Mouse (Mus musculus): ENCODE measurements around the gene Olfr1418. TPM values are rescaled to one million over a fixed set of nuclear protein-coding genes. Genes with fewer than 3 reads are reported as not detected.

Gene Olfr1418
- polyA plus RNA-seq, 2 experiments, result not detected

DNA sequence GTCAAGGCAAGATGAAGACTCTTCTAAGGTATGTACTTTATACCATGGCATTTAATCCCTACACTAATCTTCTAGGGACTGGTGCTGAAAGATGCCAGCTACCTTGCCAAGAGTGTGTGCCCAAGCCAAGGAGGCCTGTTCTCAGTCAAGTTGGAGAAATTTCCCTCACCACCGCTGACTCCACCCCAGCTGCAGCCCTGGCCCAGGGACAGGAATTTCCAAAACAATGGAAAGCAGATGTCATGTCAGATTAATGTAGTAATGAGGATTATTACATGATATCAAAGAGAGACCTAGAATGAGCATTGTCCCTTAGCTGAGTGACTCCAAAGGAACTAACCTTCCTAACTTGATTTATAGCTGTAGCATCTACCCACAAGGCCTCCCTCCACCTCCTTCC lies 50.0 kb downstream of the Olfr1418 start:
- 0 out of 2 replicates have a peak, but pooled peaks cover 5% of the 10 kb centered on the region for H3K27me3 ChIP-seq (ENCODE audit: control insufficient read depth, insufficient read depth, low read length)
- H3K27ac ChIP-seq (replicated peaks; ENCODE audit: low read depth, low read length), result no peak overlapping the region
- no peaks in the 10 kb centered on the region for H3K36me3 ChIP-seq (ENCODE audit: control insufficient read depth, insufficient read depth, low read length)
- TF ChIP-seq POLR2A (IDR thresholded peaks at IDR 0.05; ENCODE audit: borderline replicate concordance, extremely low read depth, insufficient read depth, insufficient read length), result no peak
- H3K9ac ChIP-seq (ENCODE audit: low read depth, low read length, severe bottlenecking), result no peak overlapping the region
- H3K9me3 ChIP-seq (ENCODE audit: control insufficient read depth, low read length), result no peaks in the 10 kb centered on the region
- no peak overlapping the region for H3K4me2 ChIP-seq (replicated peaks; ENCODE audit: low read depth, low read length, severe bottlenecking)
- WGBS, result 64% methylated on average over 1 of the region's 1 CpGs
- no peak overlapping the region for H3K4me3 ChIP-seq (replicated peaks; ENCODE audit: low read length)
- DNase-seq (ENCODE audit: low spot score), result no peak
- ATAC-seq (ENCODE audit: low FRiP score, low read depth), result no peak
- no peaks in the 10 kb centered on the region for H3K4me1 ChIP-seq (ENCODE audit: control insufficient read depth, insufficient read depth, low read length)

DNA sequence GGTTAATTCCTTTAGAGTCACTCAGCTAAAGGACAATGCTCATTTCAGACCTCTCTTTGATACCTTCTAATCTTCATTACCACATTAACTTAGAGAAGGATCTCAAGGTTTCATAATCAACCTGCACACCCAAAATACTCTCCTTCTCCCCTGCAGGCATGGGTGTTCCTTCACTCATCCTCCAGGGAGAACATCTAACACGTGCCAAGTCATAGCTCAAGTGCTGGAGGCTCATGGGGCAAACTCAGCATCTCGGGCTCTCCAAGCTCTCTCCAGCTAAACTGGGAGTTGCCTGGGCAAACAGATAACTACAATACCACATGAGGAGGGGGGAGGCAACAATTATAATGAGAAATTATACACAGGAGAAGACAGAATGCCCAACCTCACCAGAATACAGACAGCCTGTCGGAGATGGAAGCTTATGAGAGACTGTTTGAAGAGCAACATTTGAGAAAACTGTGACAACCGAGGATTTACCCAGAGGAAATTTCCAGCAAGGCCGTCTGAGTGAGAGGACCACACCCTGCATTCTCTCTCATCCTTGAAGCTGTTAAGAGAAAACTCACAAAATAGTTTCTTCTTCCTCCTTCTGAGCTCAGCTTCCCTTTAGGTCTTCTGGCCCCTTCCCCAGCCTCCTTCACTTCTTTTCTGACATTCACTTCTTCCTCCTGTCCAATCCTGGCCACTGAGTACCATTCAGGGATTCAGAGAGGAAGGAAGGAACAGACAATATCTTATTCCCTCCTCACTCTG lies 50.7 kb downstream of the Olfr1418 start:
- no peak for DNase-seq (ENCODE audit: low spot score)
- Histone ChIP-seq H3K9me3 (ENCODE audit: control insufficient read depth, low read length) (no peaks in the 10 kb centered on the region), H3K9ac (ENCODE audit: low read depth, low read length, severe bottlenecking) (no peak overlapping the region), H3K4me3 (replicated peaks; ENCODE audit: low read length) (no peak overlapping the region), H3K36me3 (ENCODE audit: control insufficient read depth, insufficient read depth, low read length) (no peaks in the 10 kb centered on the region), H3K4me2 (replicated peaks; ENCODE audit: low read depth, low read length, severe bottlenecking) (no peak overlapping the region), H3K27ac (replicated peaks; ENCODE audit: low read depth, low read length) (no peak overlapping the region), H3K4me1 (ENCODE audit: control insufficient read depth, insufficient read depth, low read length) (no peaks in the 10 kb centered on the region), H3K27me3 (ENCODE audit: control insufficient read depth, insufficient read depth, low read length) (0 out of 2 replicates have a peak, but pooled peaks cover 3% of the 10 kb centered on the region)
- WGBS, result 72% methylated on average over 5 of the region's 5 CpGs
- no peak for ATAC-seq (ENCODE audit: low FRiP score, low read depth)
- no peak for TF ChIP-seq POLR2A (IDR thresholded peaks at IDR 0.05; ENCODE audit: borderline replicate concordance, extremely low read depth, insufficient read depth, insufficient read length)

DNA sequence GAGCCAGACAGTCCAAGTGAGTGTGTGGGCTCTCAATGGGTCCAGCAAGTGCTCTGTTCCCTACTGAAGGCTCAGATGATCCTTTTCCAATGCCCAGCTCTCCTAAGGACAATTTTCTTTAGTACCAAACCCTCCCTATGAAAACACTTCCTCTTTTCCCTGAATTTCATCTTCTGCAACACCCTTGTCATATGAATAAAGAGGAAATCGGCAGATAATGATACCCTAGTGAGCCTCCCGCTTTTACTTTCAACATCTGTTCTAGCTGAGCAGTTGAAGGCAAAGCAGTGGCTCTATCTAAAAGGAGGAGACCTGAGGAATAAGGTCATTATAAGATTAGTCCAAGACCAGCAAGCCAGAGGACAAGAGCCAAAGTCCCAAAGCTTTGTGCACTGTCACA lies 52.4 kb downstream of the Olfr1418 start:
- DNase-seq (ENCODE audit: low spot score), result no peak
- Histone ChIP-seq H3K4me3 (replicated peaks; ENCODE audit: low read length) (no peak overlapping the region), H3K36me3 (ENCODE audit: control insufficient read depth, insufficient read depth, low read length) (no peaks in the 10 kb centered on the region), H3K4me1 (ENCODE audit: control insufficient read depth, insufficient read depth, low read length) (no peaks in the 10 kb centered on the region), H3K9ac (ENCODE audit: low read depth, low read length, severe bottlenecking) (no peak overlapping the region), H3K9me3 (ENCODE audit: control insufficient read depth, low read length) (no peaks in the 10 kb centered on the region), H3K4me2 (replicated peaks; ENCODE audit: low read depth, low read length, severe bottlenecking) (no peak overlapping the region), H3K27me3 (ENCODE audit: control insufficient read depth, insufficient read depth, low read length) (no peaks in the 10 kb centered on the region), H3K27ac (replicated peaks; ENCODE audit: low read depth, low read length) (no peak overlapping the region)
- no peak for ATAC-seq (ENCODE audit: low FRiP score, low read depth)
- 77% methylated on average over 2 of the region's 2 CpGs for WGBS
- no peak for TF ChIP-seq POLR2A (IDR thresholded peaks at IDR 0.05; ENCODE audit: borderline replicate concordance, extremely low read depth, insufficient read depth, insufficient read length)

GRCm38 (mm10) chr19:11807822-11808221 lies 53.0 kb downstream of the Olfr1418 start:
- ATAC-seq (ENCODE audit: low FRiP score, low read depth), result no peak
- H3K4me3 ChIP-seq (replicated peaks; ENCODE audit: low read length), result no peak overlapping the region
- 71% methylated on average over 6 of the region's 6 CpGs for WGBS
- no peaks in the 10 kb centered on the region for H3K36me3 ChIP-seq (ENCODE audit: control insufficient read depth, insufficient read depth, low read length)
- H3K27ac ChIP-seq (replicated peaks; ENCODE audit: low read depth, low read length), result no peak overlapping the region
- no peak overlapping the region for H3K9ac ChIP-seq (ENCODE audit: low read depth, low read length, severe bottlenecking)
- no peaks in the 10 kb centered on the region for H3K27me3 ChIP-seq (ENCODE audit: control insufficient read depth, insufficient read depth, low read length)
- H3K4me2 ChIP-seq (replicated peaks; ENCODE audit: low read depth, low read length, severe bottlenecking), result no peak overlapping the region
- TF ChIP-seq POLR2A (IDR thresholded peaks at IDR 0.05; ENCODE audit: borderline replicate concordance, extremely low read depth, insufficient read depth, insufficient read length), result no peak
- DNase-seq (ENCODE audit: low spot score), result no peak
- H3K9me3 ChIP-seq (ENCODE audit: control insufficient read depth, low read length), result no peaks in the 10 kb centered on the region
- H3K4me1 ChIP-seq (ENCODE audit: control insufficient read depth, insufficient read depth, low read length), result no peaks in the 10 kb centered on the region

DNA sequence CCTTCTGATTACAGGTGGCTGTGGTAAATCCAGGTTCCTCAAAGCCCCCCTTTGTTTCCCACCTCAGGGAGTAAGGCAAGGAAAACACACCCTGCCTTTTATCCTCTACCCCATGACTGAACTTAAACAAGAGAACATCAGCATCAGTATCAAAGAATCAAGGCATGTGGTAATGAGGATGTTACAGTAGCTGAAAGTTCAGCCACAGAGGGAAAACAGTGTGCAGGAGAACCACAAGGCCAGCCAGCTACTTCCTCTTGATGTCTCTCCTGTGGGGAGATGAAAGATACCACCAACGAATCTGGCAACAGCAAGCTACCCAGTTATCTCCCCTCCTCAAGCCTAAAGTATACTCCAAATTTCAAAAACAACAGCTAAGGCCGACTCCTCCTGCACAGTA lies 53.6 kb downstream of the Olfr1418 start:
- 70% methylated on average over 2 of the region's 2 CpGs for WGBS
- H3K27ac ChIP-seq (replicated peaks; ENCODE audit: low read depth, low read length), result no peak overlapping the region
- H3K4me1 ChIP-seq (ENCODE audit: control insufficient read depth, insufficient read depth, low read length), result no peaks in the 10 kb centered on the region
- H3K27me3 ChIP-seq (ENCODE audit: control insufficient read depth, insufficient read depth, low read length), result no peaks in the 10 kb centered on the region
- H3K9ac ChIP-seq (ENCODE audit: low read depth, low read length, severe bottlenecking), result no peak overlapping the region
- TF ChIP-seq POLR2A (IDR thresholded peaks at IDR 0.05; ENCODE audit: borderline replicate concordance, extremely low read depth, insufficient read depth, insufficient read length), result no peak
- DNase-seq (ENCODE audit: low spot score) (no peak), ATAC-seq (ENCODE audit: low FRiP score, low read depth) (no peak)
- H3K36me3 ChIP-seq (ENCODE audit: control insufficient read depth, insufficient read depth, low read length), result no peaks in the 10 kb centered on the region
- no peaks in the 10 kb centered on the region for H3K9me3 ChIP-seq (ENCODE audit: control insufficient read depth, low read length)
- H3K4me2 ChIP-seq (replicated peaks; ENCODE audit: low read depth, low read length, severe bottlenecking), result no peak overlapping the region
- no peak overlapping the region for H3K4me3 ChIP-seq (replicated peaks; ENCODE audit: low read length)

Measured in limb, embryonic 14.5 days (tissue).